Mouse (Mus musculus) R1 (cell line): ENCODE results near the gene Ankib1.
"Not testable (repeated sequence)": the region's sequence is repeated elsewhere in the genome, so short reads cannot be mapped to it uniquely, and the experiment has no call there.

Source experiments
- DNase-seq: peaks from one replicate; pipeline ENCODE4 v3.0.0-alpha.2; 2018; ENCODE audit warnings: low read depth, low spot score

Gene Ankib1

DNA sequence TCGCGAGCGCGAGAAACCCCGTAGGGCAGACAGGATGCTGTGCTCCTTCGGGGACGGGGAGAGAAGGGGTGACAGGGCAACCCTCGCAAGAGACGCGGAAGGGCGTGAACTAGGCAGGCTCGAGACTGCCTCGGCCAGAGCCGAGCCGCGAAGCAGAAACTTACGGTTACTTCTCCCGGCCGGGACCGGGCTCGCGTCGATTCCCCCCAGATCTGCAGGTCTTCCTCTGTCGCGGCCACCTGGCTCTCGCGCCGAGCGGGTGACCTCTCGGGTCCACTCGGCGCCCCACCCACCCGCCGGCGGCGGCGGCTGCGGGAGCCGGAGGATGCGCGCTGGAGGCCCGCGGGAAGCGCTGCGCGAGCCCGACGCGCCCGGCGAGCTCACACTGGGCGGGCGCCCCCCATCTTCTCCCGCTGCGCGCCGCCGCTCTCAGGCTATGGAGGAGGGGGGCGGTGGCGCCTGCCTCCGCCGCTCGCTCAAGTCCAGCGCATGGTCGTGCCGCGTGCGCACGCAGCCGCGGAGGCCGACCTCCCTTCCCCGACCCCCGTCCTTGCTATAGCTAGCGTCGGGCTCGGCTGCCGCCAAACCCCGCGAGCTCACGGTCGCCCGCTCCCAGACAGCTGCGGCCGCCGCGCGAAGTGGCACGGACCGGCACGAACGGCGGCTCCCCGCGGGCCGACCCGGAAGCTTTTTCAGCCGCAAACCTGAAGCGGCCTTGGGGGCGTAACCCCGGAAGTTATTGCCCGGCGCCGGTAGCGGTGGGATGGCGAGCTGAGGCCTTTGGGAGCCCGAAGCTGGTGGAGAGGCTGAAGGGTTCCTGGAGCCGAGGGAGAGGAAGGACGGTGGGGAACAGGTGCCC, at the start of gene Ankib1, which contains the start of gene Krit1:
TSS of gene Ankib1 (minus strand) at position 493 of the 859 bp plus-strand sequence.
TSS of gene Krit1 (plus strand) at position 752 of the 859 bp plus-strand sequence.
- peak; percentile 90 for DNase-seq

DNA sequence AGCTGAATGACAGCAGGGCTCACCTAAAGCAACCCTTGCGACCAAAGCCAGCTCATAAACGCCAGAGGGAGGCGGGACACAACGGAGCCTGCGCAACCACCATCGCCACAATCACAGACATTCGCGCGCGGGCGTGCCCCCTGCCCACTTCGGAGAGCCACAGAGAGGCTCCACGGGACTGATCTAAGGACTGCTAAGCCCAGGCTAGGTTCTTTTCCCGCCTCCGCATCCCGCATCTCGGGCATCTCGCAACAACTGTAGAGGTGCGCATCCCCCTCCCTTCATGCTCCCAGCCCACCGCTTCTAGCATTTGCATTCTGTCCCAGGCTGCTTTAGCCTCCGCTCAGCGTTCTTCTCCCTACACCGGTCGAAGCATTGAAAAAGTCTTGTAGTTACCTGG, 42.3 kb upstream of the Ankib1 start, which contains the start of gene Lrrd1:
TSS of gene Lrrd1 (plus strand) at position 148 of the 400 bp plus-strand sequence.
- peak; percentile 54 for DNase-seq

DNA sequence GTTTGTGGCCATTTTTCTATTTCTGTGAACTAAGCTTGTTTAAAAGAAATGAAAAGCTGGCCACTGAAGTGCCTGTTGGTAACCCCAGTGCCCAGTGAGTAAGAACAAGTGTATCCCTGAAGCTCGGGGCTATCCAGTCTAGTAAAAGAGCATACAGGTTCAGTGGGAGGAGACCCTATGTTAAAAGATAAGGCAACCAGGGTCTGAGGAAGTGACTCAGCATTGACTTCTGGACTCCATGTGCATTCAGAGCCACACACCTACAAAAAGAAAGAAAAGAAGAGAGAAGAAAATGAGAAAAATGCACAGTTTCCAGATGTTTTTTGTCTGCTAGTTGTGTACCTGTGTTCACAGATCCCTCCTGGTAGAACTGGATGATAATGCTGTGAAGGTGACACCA, 31.4 kb upstream of the Ankib1 start:
- DNase-seq, result no peak

GRCm38 (mm10) chr5:3808472-3808871, 5.7 kb upstream of the Ankib1 start:
- DNase-seq, result no peak

- DNase-seq, result peak; percentile 75
Measured at GRCm38 (mm10) chr5:3803292-3804165, 804 bp upstream of the Ankib1 start.

DNA sequence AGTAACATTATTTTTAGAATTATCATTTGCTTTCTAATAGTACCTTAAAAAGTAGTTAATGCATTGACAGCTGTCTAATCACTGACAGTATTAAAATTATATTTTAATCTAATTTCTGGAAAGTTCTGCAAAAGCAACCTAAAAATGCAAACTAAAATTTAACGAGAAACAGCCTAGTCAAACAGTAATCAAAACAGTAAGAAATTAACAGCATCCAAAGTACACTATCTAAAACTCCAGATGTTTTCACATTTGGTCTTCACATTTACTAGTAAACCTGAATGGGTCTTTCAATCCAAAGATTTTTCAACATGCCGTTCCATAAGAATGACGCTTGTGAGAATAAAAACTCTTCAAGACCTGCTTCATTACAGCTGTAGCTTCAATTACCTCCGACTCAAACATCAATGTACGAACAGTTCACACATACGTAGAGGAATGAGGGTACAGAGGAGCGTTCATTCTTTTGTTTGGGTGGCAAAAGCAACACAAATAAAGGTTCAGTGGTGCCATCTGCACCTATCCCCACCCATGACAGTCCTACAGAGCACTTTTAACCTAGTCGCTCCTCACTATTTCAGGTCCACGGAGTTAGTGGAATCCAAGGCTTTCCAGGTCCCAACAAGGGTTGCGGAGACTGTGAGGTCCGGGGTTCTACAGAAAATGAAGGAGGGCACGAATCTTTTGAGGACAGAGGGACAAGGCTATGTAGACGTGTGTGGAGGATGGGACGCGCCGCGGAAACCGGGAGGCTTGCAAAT, 873 bp downstream of the Ankib1 start:
- DNase-seq, result peak; percentile 64

DNA sequence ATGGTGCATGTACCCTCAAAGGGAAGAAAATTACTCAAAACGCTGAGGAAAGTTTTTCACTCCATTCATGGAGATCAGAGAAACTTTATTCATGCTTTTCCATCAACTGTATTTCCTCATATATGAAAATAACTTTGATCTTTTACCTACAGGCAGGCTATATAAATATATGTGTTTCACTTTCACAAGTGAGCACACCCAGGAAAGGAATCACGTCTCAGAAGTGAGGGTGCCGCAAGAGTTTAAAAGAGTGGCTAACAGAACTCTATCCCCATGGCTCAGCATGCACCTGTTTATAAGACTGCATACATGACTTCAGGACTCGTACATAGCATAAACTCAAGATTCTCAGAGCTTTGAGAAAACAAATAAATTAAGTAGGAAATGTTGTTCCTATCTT, 1.8 kb downstream of the Ankib1 start:
- DNase-seq, result no peak

GRCm38 (mm10) chr5:3800041-3800440, 2.7 kb downstream of the Ankib1 start:
- DNase-seq, result no peak

GRCm38 (mm10) chr5:3798656-3799055, 4.1 kb downstream of the Ankib1 start:
- DNase-seq, result not testable (repeated sequence)

- DNase-seq, result not testable (repeated sequence)
Measured at GRCm38 (mm10) chr5:3797101-3797500, 5.6 kb downstream of the Ankib1 start.

DNA sequence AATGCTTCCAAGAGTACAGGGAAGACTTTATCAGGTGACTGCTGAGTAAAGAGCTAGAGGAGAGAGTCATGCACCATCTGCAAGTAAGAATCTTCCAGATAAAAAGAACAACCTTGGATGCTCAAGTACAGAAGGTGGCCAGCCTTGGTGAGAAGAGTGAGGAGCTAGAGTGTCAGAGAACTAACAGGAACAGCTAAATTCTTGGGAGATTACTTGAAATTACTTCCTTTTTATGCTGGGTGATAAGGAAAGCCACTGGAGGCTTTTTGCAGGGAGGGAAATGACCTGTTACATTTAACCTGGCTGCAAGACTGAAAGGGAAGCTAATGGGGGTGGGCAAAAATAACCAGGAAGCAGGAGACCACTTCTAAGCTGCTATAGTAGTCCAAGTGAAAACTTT, 11.7 kb downstream of the Ankib1 start:
- DNase-seq, result no peak

GRCm38 (mm10) chr5:3787548-3787947, 15.2 kb downstream of the Ankib1 start:
- no peak for DNase-seq

DNA sequence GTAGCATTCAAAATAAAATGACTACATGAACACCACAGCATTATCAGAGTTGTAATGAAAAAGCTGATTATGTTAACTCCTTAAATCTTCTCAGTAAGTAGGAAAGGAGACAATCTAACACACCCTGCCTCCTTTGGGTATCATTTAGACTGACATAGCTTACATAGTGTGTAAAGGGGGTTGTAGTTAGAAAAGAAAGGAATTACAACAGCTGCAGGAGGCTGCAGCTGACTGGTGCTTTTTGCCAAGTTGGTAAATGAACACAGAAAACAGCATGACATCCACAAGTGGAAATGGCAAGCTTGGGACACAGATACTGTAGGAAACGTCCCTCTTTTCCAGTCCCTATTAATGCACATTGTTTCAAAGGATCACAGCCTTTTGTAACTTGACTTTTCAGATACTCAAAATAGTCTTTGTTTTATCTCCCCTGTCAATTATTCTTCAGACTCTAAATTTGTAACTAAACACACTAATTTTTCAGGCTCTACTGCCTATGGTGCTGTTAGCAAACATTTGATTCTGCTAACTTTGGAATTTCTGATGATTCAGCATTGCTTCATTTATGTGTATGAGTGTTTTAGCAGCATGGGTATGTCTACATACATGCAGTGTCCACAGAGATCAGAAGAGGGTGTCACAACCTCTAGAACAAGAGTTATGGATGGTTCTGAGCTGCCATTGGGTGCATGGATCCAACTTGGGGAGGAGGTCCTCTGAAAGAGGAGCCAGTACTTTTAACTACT, 17.8 kb downstream of the Ankib1 start:
- DNase-seq, result no peak

DNA sequence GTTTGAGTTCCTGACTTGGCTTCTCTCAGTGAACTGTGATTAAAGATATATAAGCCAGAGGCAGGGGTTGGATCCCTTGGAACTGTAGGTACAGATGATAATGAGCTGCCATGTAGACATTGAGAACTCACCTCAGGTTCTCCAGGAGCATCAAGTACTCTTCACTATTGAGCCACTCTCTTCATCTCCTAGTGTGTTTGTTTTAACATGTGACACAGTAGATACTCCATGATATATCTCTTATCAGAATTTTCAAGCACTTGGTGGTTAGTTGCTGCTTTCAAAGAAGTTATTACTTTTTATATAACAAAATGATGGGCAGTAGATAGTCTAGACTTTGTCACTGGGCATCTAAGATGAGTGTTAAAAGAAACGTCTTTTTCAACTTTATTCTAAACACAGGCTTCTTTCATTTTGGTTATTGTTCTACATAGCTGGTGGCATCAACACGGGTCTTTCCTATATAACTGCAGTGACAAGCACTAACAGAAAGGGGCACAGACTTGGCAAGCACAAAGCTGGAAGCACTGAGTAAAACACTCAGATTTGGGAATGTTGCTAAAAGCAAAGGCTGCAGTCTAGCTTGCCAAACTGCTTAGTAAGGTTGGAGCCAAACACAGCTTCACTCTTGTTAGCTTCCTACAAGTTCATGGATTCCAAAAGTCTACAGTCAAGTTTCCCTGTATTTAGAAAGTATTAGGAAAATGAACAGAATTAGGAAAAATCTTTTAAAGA, 18.6 kb downstream of the Ankib1 start:
- DNase-seq, result no peak

DNA sequence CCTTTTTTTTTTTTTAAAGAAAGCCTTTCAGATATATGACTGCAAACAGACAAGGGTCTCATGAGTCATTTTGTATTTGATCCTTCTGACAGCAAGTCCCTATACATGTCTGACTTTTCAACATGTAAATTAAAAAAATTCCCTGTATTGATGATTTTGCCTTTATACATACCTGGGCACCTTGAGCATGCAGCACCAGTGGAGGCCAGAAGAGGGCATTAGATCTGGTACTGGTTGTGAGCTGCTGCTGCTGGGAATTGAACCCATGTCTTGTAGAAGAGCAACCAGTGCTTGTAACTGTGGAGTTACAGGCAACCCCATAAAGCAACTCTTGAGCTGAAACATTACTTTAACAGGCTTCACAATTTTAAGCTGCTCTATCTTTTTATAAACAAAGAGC, 20.1 kb downstream of the Ankib1 start:
- DNase-seq, result peak; percentile 40

DNA sequence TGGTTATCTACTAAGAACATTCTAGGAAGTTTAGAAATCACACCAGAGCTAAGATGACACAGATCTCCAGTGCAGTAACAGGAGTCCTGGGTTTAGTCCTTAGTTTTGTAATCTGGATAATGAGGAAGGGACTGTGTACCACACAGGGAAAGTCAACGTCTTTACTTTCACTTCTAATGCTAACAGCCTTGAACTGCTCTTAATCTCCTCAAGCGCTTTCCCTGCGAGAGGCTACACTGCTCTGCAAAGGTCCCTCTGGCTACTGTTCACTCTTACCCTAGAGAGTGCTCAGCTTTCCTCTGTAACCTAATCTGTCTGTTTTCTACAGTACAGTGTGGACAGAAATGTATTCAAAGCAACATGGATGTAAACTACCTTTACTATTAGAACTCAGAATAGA, 30.7 kb downstream of the Ankib1 start:
- DNase-seq, result no peak

DNA sequence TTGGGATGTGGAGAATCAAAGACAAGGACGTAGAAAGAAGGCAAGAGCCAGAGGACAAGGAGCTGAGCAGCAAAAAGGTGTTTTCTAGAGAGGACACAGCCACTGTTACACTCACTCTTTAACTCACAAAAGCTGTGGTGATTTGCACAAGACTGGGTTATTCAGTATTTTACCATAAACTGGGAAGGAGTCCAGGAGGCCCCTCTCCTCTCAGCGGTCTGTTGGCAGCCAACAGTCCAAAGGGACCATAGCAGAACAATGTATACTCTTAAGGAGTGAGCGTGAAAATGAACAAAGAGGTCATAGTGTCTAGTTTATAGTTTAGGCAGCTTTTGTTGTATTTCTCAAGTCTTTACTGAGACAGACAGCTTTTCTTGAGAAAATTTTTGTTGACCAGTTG, 31.2 kb downstream of the Ankib1 start:
- peak; percentile 11 for DNase-seq

- not testable (repeated sequence) for DNase-seq
Measured at GRCm38 (mm10) chr5:3750536-3750935, 52.2 kb downstream of the Ankib1 start.

GRCm38 (mm10) chr5:3732846-3733245, 69.9 kb downstream of the Ankib1 start:
- peak; percentile 62 for DNase-seq

DNA sequence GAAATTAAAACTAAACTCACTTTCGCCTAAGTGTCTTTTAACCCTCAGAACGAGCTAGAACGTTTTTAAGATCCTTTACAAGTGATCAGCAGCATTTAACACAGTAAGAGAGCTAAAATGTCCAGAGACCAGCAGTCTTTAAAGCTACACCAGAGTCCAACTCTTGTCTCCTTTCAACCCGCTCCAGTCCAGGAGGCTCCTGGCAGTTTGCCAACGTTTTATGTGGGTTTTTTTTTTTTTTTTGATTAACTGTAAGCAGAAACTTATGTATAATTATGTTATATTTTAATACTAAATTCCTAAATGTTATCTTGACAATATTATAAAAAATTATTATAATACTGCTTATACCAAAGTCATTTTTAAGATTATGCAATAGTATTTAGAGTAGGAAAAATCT, 73.9 kb downstream of the Ankib1 start:
- DNase-seq, result no peak
